Mouse (Mus musculus) neural tube, embryonic 14.5 days (tissue): ENCODE data around the gene 4933415F23Rik. TPM values are rescaled to one million over a fixed set of nuclear protein-coding genes. Genes with fewer than 3 reads are reported as not detected.
A peak's percentile ranks its signal among the peaks of the same experiment; 100 is the strongest.
"Not testable (repeated sequence)": the region's sequence is repeated elsewhere in the genome, so short reads cannot be mapped to it uniquely, and the experiment has no call there.

ENCODE experiments used
- ATAC-seq: fragments of 200-750 bp; cut with Nextera tagmentation; 2 replicates; pipeline ENCODE4 v1.8.0; 2017; ENCODE audit warnings: low read depth, mild to moderate bottlenecking, moderate TSS enrichment, moderate library complexity
- H3K27ac ChIP-seq: fragments of 300-500 bp; sonication (generic); 2 replicates; pipeline ENCODE4 v1.5.1; 2014; ENCODE audit warnings: low read depth, mild to moderate bottlenecking, control low read depth, low read length, moderate library complexity, mixed read lengths
- H3K27me3 ChIP-seq: fragments of 300-500 bp; sonication (generic); 2 replicates; pipeline ENCODE4 v1.6.1; 2014; ENCODE audit warnings: low read length; ENCODE audit not compliant: control insufficient read depth, insufficient read depth
- H3K36me3 ChIP-seq: fragments of 300-500 bp; sonication (generic); 2 replicates; pipeline ENCODE4 v1.6.1; 2014; ENCODE audit warnings: low read length, mixed read lengths; ENCODE audit not compliant: control insufficient read depth, insufficient read depth
- H3K4me1 ChIP-seq: fragments of 300-500 bp; sonication (generic); 2 replicates; pipeline ENCODE4 v1.6.1; 2014; ENCODE audit warnings: low read length; ENCODE audit not compliant: control insufficient read depth, insufficient read depth
- H3K4me2 ChIP-seq: fragments of 300-500 bp; sonication (generic); 2 replicates; pipeline ENCODE4 v1.6.1; 2014; ENCODE audit warnings: mild to moderate bottlenecking, low read depth, low read length, control low read depth
- H3K4me3 ChIP-seq: fragments of 300-500 bp; sonication (generic); 2 replicates; pipeline ENCODE4 v1.5.1; 2014; ENCODE audit warnings: low read depth, low read length, control low read depth, mixed read lengths
- H3K9ac ChIP-seq: fragments of 300-500 bp; sonication (generic); replicated peaks from 2 replicates; pipeline ENCODE4 v1.6.1; 2014; ENCODE audit warnings: low read depth, mild to moderate bottlenecking, control low read depth, low read length, mixed read lengths
- H3K9me3 ChIP-seq: fragments of 300-500 bp; sonication (generic); 2 replicates; pipeline ENCODE4 v1.6.1; 2016; ENCODE audit warnings: low read length; ENCODE audit not compliant: control insufficient read depth
- WGBS: fragments of 180-500 bp; shearing (Covaris S2); extraction: QIAGEN DNeasy Blood & Tissue Kit; methylation state at CpG from one replicate; pipeline ENCODE4 v1.1.7; 2014; 5-methylcytosine and 5-hydroxymethylcytosine counted together
- polyA plus RNA-seq: library from polyadenylated mRNA; unstranded; fragments of >200 nt; fragmentation: Nextera tagmentation; extraction: Ambion mirVana; gene quantifications from 2 replicates; pipeline ENCODE4 v1.2.1, GENCODE M21; 2014

The 4933415F23Rik gene
- not detected in 2 replicates for polyA plus RNA-seq

GRCm38 (mm10) chr1:23102021-23102420 lies at the start of gene 4933415F23Rik:
TSS of gene 4933415F23Rik (minus strand) at chr1:23102253.
- Histone ChIP-seq H3K9me3 (no peaks in the 10 kb centered on the region), H3K4me1 (no peaks in the 10 kb centered on the region), H3K36me3 (no peaks in the 10 kb centered on the region), H3K27ac (no peak within 1 kb of the TSS), H3K27me3 (no peaks in the 10 kb centered on the region), H3K4me3 (no peak within 1 kb of the TSS), H3K9ac (no peak within 1 kb of the TSS), H3K4me2 (no peak within 1 kb of the TSS)
- no peak for ATAC-seq
- 96% methylated on average over 20 of the region's 20 CpGs for WGBS

- no peaks in the 10 kb centered on the region for H3K9me3 ChIP-seq
- no peaks in the 10 kb centered on the region for H3K36me3 ChIP-seq
- no peak overlapping the region for H3K9ac ChIP-seq
- no peaks in the 10 kb centered on the region for H3K27me3 ChIP-seq
- 79% methylated on average over 1 of the region's 1 CpGs for WGBS
- no peak overlapping the region for H3K4me2 ChIP-seq
- H3K27ac ChIP-seq, result no peak overlapping the region
- ATAC-seq, result no peak
- H3K4me3 ChIP-seq, result no peak overlapping the region
- H3K4me1 ChIP-seq, result no peaks in the 10 kb centered on the region
Observed at GRCm38 (mm10) chr1:23151722-23152121, 49.7 kb upstream of the 4933415F23Rik start.

- ATAC-seq, result no peak
- no peaks in the 10 kb centered on the region for H3K27me3 ChIP-seq
- no peak overlapping the region for H3K4me3 ChIP-seq
- H3K36me3 ChIP-seq, result no peaks in the 10 kb centered on the region
- no peak overlapping the region for H3K27ac ChIP-seq
- no peak overlapping the region for H3K4me2 ChIP-seq
- no peak overlapping the region for H3K9ac ChIP-seq
- no peaks in the 10 kb centered on the region for H3K9me3 ChIP-seq
- no peaks in the 10 kb centered on the region for H3K4me1 ChIP-seq
- WGBS, result 77% methylated on average over 5 of the region's 5 CpGs
Observed at GRCm38 (mm10) chr1:23146198-23146873, 44.3 kb upstream of the 4933415F23Rik start.

- peak; percentile 80 for ATAC-seq
- no peak overlapping the region for H3K27ac ChIP-seq
- no peak overlapping the region for H3K4me3 ChIP-seq
- WGBS, result 60% methylated on average over 10 of the region's 10 CpGs
- no peaks in the 10 kb centered on the region for H3K4me1 ChIP-seq
- no peak overlapping the region for H3K4me2 ChIP-seq
- no peaks in the 10 kb centered on the region for H3K36me3 ChIP-seq
- H3K9me3 ChIP-seq, result no peaks in the 10 kb centered on the region
- H3K27me3 ChIP-seq, result no peaks in the 10 kb centered on the region
- no peak overlapping the region for H3K9ac ChIP-seq
Observed at GRCm38 (mm10) chr1:23141121-23141811, 39.2 kb upstream of the 4933415F23Rik start.

GRCm38 (mm10) chr1:23140530-23140929 lies 38.5 kb upstream of the 4933415F23Rik start:
- not testable (repeated sequence) for H3K36me3 ChIP-seq, H3K9ac ChIP-seq, ATAC-seq, H3K4me1 ChIP-seq, H3K27me3 ChIP-seq, H3K27ac ChIP-seq, H3K9me3 ChIP-seq, H3K4me3 ChIP-seq, H3K4me2 ChIP-seq
- 0% methylated on average over 1 of the region's 1 CpGs for WGBS

GRCm38 (mm10) chr1:23120901-23121300 lies 18.8 kb upstream of the 4933415F23Rik start:
- Histone ChIP-seq H3K9ac (no peak overlapping the region), H3K36me3 (no peaks in the 10 kb centered on the region), H3K4me1 (no peaks in the 10 kb centered on the region), H3K27ac (no peak overlapping the region), H3K27me3 (no peaks in the 10 kb centered on the region), H3K4me3 (no peak overlapping the region), H3K4me2 (no peak overlapping the region), H3K9me3 (no peaks in the 10 kb centered on the region)
- ATAC-seq, result no peak
- WGBS, result 73% methylated on average over 4 of the region's 4 CpGs

- Histone ChIP-seq H3K27me3 (no peaks in the 10 kb centered on the region), H3K27ac (no peak overlapping the region), H3K4me3 (no peak overlapping the region), H3K4me1 (no peaks in the 10 kb centered on the region), H3K9me3 (no peaks in the 10 kb centered on the region), H3K9ac (no peak overlapping the region), H3K36me3 (no peaks in the 10 kb centered on the region), H3K4me2 (no peak overlapping the region)
- no peak for ATAC-seq
- WGBS, result 78% methylated on average over 4 of the region's 4 CpGs
Observed at GRCm38 (mm10) chr1:23119406-23119805, 17.4 kb upstream of the 4933415F23Rik start.

GRCm38 (mm10) chr1:23117423-23117822 lies 15.4 kb upstream of the 4933415F23Rik start:
- Histone ChIP-seq H3K36me3 (no peaks in the 10 kb centered on the region), H3K9ac (no peak overlapping the region), H3K4me1 (no peaks in the 10 kb centered on the region), H3K27me3 (no peaks in the 10 kb centered on the region), H3K9me3 (no peaks in the 10 kb centered on the region), H3K4me3 (no peak overlapping the region), H3K27ac (no peak overlapping the region), H3K4me2 (no peak overlapping the region)
- ATAC-seq, result no peak
- WGBS, result 78% methylated on average over 3 of the region's 3 CpGs

GRCm38 (mm10) chr1:23109191-23109590 lies 7.1 kb upstream of the 4933415F23Rik start:
- no peak for ATAC-seq
- Histone ChIP-seq H3K36me3 (no peaks in the 10 kb centered on the region), H3K27me3 (no peaks in the 10 kb centered on the region), H3K4me2 (no peak overlapping the region), H3K4me3 (no peak overlapping the region), H3K27ac (no peak overlapping the region), H3K4me1 (no peaks in the 10 kb centered on the region), H3K9me3 (no peaks in the 10 kb centered on the region), H3K9ac (no peak overlapping the region)
- WGBS, result 79% methylated on average over 1 of the region's 1 CpGs
